In the genomic region with DNA sequence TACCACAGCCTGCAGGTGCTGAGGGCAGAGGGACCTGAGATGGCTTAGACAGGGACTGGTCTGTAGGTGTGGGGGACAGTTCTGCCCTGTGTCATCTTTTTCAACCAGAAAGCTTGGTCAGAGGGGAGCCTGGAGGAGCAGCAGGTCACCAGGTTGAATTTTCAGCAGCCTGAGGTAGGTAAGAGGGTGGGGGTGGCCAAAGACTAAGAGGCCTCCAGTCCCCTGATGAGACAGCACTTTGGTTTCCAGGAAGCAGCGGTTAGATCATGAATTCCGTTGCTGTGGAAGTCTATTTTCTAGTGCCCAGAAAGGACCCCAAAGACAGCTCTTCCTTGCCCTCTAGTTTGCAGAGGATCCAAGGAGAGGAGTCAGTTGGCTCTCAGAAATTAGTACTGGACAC, we compare ENCODE assay signal across 10 mouse cellular contexts. TPM values are rescaled to one million over a fixed set of nuclear protein-coding genes. Genes with fewer than 3 reads are reported as not detected.
A peak's percentile ranks its signal among the peaks of the same experiment; 100 is the strongest.
DNase-seq lines count a peak whose midpoint lies in the region; ATAC-seq and TF ChIP-seq lines count a peak whose summit lies in the region.
"Had no signal": no experiment of that assay in that cellular context is flagged by ENCODE, and none has a peak within 500 bp of the region (broad histone marks: within the 10 kb centered on the region; RNA-seq: fewer than 3 reads in every experiment).

No protein-coding gene starts in this region.

- no peaks in the 10 kb centered on the region for H3K36me3 ChIP-seq in heart, embryonic 12.5 days
- H3K36me3 ChIP-seq in midbrain, embryonic 11.5 days (ENCODE audit: control insufficient read depth, insufficient read depth, low read length): no peaks in the 10 kb centered on the region
- H3K36me3 ChIP-seq in midbrain, postnatal 0 days (ENCODE audit: insufficient read depth, low read length): no peaks in the 10 kb centered on the region

- no peak overlapping the region; the same call in 1 of the 2 replicates for H3K9ac ChIP-seq in heart, embryonic 12.5 days
- H3K9ac ChIP-seq in midbrain, embryonic 11.5 days (ENCODE audit: low read length): no peak overlapping the region
- no peak overlapping the region for H3K9ac ChIP-seq in midbrain, postnatal 0 days (replicated peaks; ENCODE audit: low read length, poor library complexity, severe bottlenecking)

- 38% methylated on average over 2 of the region's 2 CpGs for WGBS in heart, embryonic 12.5 days
- WGBS in midbrain, embryonic 11.5 days: 77% methylated on average over 2 of the region's 2 CpGs
- 65% methylated on average over 2 of the region's 2 CpGs for WGBS in midbrain, postnatal 0 days

- DNase-seq in heart, postnatal 14 days: no peak
- DNase-seq in midbrain, embryonic 11.5 days (ENCODE audit: low spot score, missing footprints): peak; percentile 64
- no peak for DNase-seq in midbrain, postnatal 0 days (ENCODE audit: low spot score)
- DNase-seq in induced T-regulatory cell, adult 2 months (ENCODE audit: low read depth): peak; percentile 33
- no peak for DNase-seq in yolk sac, embryonic 10.5 days (ENCODE audit: low spot score)
- no peak for DNase-seq in cerebellum, adult 8-10 months
- DNase-seq in ovary, postnatal 14 days (ENCODE audit: low spot score): no peak
- DNase-seq: cerebellum, adult 9-10 months had no signal

- intact Hi-C loops in heart, postnatal 14 days (cut with DNase I): no loop called here

- no peaks in the 10 kb centered on the region for H3K9me3 ChIP-seq in heart, embryonic 12.5 days (replicated peaks)
- H3K9me3 ChIP-seq in midbrain, embryonic 11.5 days (ENCODE audit: control insufficient read depth, low read length): no peaks in the 10 kb centered on the region
- no peaks in the 10 kb centered on the region for H3K9me3 ChIP-seq in midbrain, postnatal 0 days (ENCODE audit: low read length)

- ATAC-seq in heart, embryonic 12.5 days (ENCODE audit: insufficient number of reproducible peaks, low FRiP score): no peak
- no peak for ATAC-seq in midbrain, embryonic 11.5 days (ENCODE audit: low FRiP score)
- no peak for ATAC-seq in midbrain, postnatal 0 days (ENCODE audit: low FRiP score)

- H3K4me2 ChIP-seq in heart, embryonic 12.5 days: no peak overlapping the region
- no peak overlapping the region for H3K4me2 ChIP-seq in midbrain, embryonic 11.5 days
- no peak overlapping the region for H3K4me2 ChIP-seq in midbrain, postnatal 0 days (ENCODE audit: low read depth, low read length, poor library complexity, severe bottlenecking)

- H3K27me3 ChIP-seq in heart, embryonic 12.5 days (replicated peaks): no peaks in the 10 kb centered on the region
- peaks cover 5% of the 10 kb centered on the region; the same call in 1 of the 2 replicates for H3K27me3 ChIP-seq in midbrain, embryonic 11.5 days (ENCODE audit: control insufficient read depth, insufficient read depth, low read length)
- no peaks in the 10 kb centered on the region for H3K27me3 ChIP-seq in midbrain, postnatal 0 days (ENCODE audit: insufficient read depth, low read length)

- H3K27ac ChIP-seq in heart, embryonic 12.5 days (ENCODE audit: poor library complexity, severe bottlenecking): 0 out of 2 replicates have a peak overlapping the region, but pooled peaks have one; percentile 13
- H3K27ac ChIP-seq in midbrain, embryonic 11.5 days (ENCODE audit: low read depth, low read length): no peak overlapping the region
- no peak overlapping the region for H3K27ac ChIP-seq in midbrain, postnatal 0 days (ENCODE audit: low read depth, low read length)
- H3K27ac ChIP-seq: layer of hippocampus, adult 2 months had no signal

- no peak overlapping the region for H3K4me3 ChIP-seq in heart, embryonic 12.5 days
- no peak overlapping the region for H3K4me3 ChIP-seq in midbrain, embryonic 11.5 days (ENCODE audit: low read depth, low read length)
- no peak overlapping the region for H3K4me3 ChIP-seq in midbrain, postnatal 0 days (ENCODE audit: low read depth, low read length)
- H3K4me3 ChIP-seq: layer of hippocampus, adult 2 months had no signal

- peaks cover 42% of the 10 kb centered on the region for H3K4me1 ChIP-seq in heart, embryonic 12.5 days (replicated peaks)
- peaks cover 28% of the 10 kb centered on the region for H3K4me1 ChIP-seq in midbrain, embryonic 11.5 days (ENCODE audit: control insufficient read depth, insufficient read depth, low read length)
- H3K4me1 ChIP-seq in midbrain, postnatal 0 days (ENCODE audit: insufficient read depth, low read length): peaks cover 25% of the 10 kb centered on the region

- no peak for TF ChIP-seq CTCF in midbrain, postnatal 0 days (IDR thresholded peaks at IDR 0.05)

RNA-seq across cellular contexts. Expression of a gene that starts 29.8 kb away (rescaled TPM):
- 57.8 and 59.5 TPM in 2 replicates for polyA plus RNA-seq in heart, embryonic 12.5 days (2016; fragmentation: Nextera tagmentation; extraction: Ambion mirVana)
- total RNA-seq in heart, postnatal 14 days (2021): 10 to 100 TPM; 44.7 to 51.8 TPM
- 24.4 and 26.4 TPM in 2 replicates for polyA plus RNA-seq in midbrain, embryonic 11.5 days (2014; fragmentation: Nextera tagmentation; extraction: Ambion mirVana)
- total RNA-seq in midbrain, postnatal 0 days (2014; rRNA removed): 171 and 191 TPM in 2 replicates
- 74.2 and 86.2 TPM in 2 replicates for polyA plus RNA-seq in midbrain, postnatal 0 days (2015; fragmentation: Nextera tagmentation; extraction: Ambion mirVana)

RNA-seq across cellular contexts. Expression of a gene that starts 32.5 kb away (rescaled TPM):
- polyA plus RNA-seq in heart, embryonic 12.5 days (2016; fragmentation: Nextera tagmentation; extraction: Ambion mirVana): 28.9 and 29.3 TPM in 2 replicates
- total RNA-seq in heart, postnatal 14 days (2021): 10 to 100 TPM; 44.2 to 45.6 TPM
- 37.9 and 38.4 TPM in 2 replicates for polyA plus RNA-seq in midbrain, embryonic 11.5 days (2014; fragmentation: Nextera tagmentation; extraction: Ambion mirVana)
- 65.7 and 77.5 TPM in 2 replicates for total RNA-seq in midbrain, postnatal 0 days (2014; rRNA removed)
- polyA plus RNA-seq in midbrain, postnatal 0 days (2015; fragmentation: Nextera tagmentation; extraction: Ambion mirVana): 34.6 and 37.6 TPM in 2 replicates

Comparison
In these comparisons a context has a peak if more than half of its experiments do, and no peak if none do; other contexts are left out.
1. DNase-seq: peak in midbrain, embryonic 11.5 days (single experiment) and induced T-regulatory cell, adult 2 months (single experiment); none in heart, postnatal 14 days (0 of 2), midbrain, postnatal 0 days (single experiment), yolk sac, embryonic 10.5 days (single experiment), cerebellum, adult 8-10 months (single experiment) and ovary, postnatal 14 days (single experiment).